Mouse (Mus musculus) large intestine, adult 2 months (tissue): ENCODE measurements at regions not wholly inside any gene's neighbourhood (a gene's known extent, or its start where the extent isn't known, plus 50 kb on each side); places are given as distances from the start of the nearest gene placed in this dataset.

Experiments
- DNase-seq: peaks from one replicate; pipeline ENCODE4 v3.0.0-alpha.2; 2012; ENCODE audit warnings: low read depth, low spot score
- WGBS: fragments of 180-500 bp; shearing (Covaris S2); methylation state at CpG from one replicate; pipeline ENCODE4 v1.1.7; 2018; 5-methylcytosine and 5-hydroxymethylcytosine counted together

DNA sequence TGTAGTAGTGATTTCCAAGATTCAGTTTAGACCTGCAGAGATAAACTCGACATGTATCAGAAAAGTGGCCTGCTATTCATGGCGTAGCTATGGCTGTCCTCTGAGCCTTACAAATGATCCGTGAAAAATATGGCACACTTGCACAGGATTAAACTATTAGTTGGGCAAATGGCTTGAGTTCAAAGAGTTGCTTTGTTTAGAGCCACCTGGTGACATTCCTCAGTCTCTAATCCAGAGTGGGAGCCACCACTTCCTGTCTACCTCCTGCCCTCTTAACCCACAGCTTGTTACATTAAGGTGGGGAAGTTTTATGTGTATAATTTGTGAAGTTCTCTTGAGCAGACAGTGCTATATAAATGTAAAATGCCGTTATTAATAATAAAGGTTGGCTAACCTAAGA lies 357.7 kb downstream of the Mtx2 start:
- 52% methylated on average over 4 of the region's 4 CpGs for WGBS
- DNase-seq, result no peak

DNA sequence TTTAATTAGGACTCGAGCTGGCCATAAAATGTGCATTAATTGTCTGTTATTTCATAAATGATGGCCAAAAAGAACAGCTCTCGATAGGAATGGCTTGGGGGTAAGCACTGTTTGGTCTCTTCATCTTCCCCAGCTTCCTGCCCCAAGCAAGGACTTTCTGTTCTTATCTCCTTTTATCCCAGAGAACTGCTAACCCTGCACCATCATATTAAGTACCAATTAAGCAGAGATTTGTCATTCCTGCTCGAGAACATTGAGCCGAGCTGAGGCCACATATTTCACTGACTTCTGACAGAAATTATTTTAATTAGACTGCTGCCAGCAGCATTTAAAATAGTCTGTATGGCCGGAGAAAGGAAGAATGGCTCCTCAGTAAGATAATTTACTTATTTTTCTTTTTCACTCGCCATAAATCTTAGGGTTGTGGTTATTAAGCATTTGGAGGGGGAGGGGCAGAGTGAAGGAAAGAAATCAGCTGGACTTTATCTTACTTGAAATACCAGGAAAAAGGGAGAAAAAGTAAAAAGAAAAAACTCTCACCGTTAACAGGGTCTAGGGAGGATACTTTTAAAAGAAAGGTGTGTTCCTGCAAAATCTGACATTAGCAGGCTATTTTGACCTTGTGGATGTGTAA lies 377.1 kb downstream of the Mtx2 start:
- DNase-seq, result no peak
- WGBS, result 45% methylated on average over 7 of the region's 7 CpGs

DNA sequence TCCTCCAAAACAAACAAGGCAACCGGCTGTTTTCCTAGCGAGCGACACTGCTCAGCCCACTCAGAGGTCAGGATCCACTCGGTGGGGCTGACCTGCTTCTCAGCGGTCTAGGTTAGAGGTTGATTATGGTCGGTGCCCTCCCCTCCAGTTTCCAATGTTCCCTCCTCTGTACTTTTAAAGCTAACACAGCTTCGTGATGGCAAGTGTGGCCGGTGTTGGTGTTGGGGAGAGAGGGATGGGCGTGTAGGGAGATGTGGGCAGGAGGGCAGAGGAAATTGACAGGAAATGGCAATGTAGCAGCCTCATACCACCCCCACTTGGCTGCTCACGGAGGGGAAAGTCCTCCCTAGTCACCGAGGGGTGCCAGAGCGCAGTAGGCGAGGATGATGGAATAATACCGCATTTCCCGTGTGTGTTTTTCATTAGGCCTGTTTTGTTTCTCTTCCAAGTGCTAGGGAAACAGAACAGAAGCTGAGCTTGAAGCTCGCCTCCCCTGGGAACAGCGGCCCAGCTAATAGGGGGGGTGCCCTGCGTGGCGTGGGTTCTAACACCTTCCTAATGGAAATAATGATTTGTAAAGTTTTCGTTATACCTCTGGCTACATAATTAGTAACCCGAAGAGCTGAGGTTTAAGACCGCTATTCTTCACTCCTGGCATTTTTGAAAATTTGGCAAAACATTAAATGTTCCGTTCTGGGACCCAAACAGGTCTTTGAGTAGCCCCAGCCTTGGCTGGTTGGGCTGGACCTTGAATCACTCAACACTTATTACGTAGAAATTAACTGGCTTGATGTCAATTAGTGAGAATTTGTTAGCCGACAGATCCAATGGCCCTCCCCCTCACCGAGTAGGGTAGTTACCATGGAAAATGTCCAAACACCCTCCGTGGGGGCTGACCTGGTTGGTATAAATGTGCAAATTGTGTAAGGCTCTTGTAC lies 383.5 kb downstream of the Mtx2 start:
- WGBS, result 74% methylated on average over 27 of the region's 27 CpGs
- no peak for DNase-seq

DNA sequence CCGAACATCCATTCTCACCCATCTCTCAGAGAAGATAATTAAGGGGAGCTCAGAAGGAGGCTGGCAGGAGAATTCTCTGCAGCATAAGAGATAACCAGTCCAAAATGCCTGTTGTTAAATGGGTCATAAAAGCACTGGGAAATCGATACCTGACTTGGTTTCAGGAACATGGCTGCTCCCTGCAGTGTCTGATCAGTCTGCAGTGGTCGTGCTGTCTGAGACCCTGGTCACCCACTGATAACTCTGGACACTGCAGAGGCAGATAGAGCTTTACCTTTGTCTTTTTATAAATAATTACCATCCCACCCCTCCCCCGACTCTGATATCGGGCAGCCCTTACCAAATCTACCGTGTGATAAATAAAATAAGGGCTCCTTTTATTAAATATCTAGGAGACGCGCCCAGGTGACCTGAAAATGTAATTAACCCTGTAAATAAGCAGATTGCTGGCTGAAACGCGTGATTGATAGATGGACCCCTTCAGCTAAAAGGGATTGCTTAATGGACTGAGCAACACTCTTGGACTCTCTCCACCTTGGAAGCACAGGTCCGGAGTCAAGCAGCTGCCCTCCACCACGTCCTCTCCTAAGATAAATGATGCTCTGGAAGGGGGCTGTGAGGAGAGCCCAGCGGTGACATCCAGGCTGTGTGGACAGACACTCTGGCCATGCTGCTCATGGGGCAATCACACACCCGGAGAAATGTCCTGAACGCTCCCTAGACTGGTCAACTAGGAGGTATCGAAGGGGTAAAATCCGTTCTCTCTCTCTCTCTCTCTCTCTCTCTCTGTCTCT lies 384.4 kb downstream of the Mtx2 start:
- 80% methylated on average over 17 of the region's 17 CpGs for WGBS
- no peak for DNase-seq

DNA sequence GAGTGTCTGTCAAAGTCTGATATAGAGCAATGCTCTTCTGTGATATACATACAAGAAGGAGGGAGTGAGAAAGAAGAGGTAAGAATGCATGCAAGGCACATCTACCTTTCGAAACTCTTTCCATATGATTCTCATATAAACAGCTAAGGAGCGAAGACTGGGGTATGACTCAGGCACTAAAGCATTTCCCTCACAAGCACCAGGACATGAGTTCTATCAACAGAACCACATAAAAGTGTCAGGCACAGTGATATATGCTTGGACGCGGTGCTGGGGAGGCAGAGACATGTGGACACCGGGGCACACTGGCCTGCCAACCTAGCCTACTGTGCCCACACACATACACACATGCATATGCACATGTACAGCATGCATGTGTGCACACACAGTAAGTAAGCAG lies 391.3 kb downstream of the Mtx2 start:
- 36% methylated on average over 5 of the region's 5 CpGs for WGBS
- no peak for DNase-seq

DNA sequence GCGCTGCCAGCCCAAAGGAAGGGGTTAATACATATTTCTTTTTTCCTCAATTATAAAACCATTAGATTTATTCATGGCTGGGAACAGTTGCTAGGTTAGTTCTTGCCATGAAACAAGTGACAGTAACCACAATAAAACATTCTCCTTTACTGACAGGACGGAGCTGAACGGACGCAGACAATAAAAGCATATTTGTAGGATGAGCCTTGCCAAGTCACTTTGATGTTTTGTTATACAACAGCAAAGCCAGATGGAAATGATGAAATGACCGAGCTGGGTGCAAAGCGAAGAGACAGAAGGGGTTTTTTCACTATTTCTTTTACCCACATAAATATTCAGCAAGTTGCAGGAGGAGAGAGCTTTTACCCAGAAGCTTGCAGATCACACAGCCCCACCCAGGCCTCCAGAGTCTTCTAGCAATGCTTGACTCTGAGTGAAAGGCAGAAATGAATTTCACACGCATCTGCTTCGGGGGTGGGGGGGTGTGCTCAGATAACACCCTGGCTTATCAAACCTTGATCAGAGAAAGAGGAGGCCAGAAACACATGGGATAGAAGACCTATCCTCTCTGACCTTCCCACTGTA lies 395.3 kb downstream of the Mtx2 start:
- DNase-seq, result no peak
- 38% methylated on average over 8 of the region's 8 CpGs for WGBS

DNA sequence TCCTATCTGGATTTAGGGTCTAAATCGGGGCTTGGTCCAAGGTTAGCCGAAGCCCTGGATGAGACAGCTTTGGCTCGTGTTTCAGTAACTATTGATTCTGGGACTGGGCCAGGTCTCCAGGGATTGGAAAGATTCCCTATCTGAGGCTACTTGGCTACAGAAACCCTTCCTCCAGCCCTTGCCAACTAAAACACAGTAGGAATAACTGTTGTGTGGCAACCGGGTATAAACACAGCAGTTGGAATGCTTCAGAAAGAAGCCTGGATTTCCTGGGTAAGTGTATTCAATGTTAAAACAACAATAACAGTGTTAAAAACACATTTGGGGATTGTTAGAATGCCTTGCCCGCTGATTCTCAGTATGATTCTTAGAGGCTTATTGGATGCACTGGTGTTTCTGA lies 398.8 kb downstream of the Mtx2 start:
- DNase-seq, result peak; percentile 4

DNA sequence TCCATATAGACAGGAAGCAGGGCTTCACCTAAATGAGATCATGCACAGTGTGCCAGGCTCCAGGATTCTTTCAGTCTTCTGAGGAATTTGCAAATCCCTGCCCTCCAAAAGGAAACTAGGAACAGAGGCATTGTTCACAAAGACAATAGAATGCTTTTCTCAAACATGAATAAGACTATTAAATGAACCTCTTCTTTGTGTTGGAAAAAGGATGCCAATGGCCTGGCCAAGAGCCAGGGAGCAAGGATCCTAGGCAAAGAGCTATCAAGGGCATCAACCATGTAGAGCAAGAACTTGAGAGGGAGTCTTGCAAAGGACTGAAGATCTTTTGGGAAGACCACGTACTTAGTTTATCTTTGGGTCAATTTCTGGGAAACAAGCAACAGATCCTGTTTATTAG lies 415.4 kb downstream of the Mtx2 start:
- WGBS, result 86% methylated on average over 1 of the region's 1 CpGs
- DNase-seq, result no peak

More for the DNA sequence above, 398.8 kb downstream of the Mtx2 start:
- WGBS, result 14% methylated on average over 5 of the region's 5 CpGs

DNA sequence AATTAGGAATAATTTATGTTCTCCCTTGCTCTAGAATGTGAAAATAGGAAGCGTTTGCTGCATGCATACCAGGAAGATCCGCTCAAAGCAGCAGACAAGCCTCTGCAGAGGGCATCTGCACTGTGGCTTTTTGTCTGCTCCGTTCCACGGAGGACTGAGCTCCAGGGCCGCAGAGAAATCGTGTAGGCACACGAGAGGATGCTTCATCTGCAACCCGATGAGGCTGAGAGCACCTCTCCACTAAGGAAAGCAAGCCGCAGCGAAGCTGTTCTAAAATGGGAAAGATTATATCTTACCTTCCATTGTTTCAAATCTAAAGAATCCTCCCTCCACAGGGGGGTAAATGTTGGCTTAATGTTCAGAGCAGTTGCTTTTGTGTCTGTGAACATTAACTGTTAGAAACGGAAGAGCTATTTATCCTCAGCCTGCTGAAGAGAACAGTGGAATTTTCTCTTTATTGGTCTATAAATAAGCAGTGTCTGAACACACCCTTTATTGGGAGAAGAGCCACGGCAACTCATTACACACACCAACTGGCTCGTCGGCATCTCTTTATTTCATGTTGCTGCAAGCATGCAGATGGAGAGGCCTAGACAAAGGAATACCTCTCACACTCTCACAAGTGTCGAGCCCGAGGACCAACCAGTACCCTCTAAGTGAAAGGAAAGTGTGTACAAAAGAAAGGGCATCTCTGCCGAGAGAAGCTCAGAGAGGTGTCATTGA lies 414.6 kb upstream of the Hnrnpa3 start:
- DNase-seq, result no peak
- 28% methylated on average over 17 of the region's 17 CpGs for WGBS

DNA sequence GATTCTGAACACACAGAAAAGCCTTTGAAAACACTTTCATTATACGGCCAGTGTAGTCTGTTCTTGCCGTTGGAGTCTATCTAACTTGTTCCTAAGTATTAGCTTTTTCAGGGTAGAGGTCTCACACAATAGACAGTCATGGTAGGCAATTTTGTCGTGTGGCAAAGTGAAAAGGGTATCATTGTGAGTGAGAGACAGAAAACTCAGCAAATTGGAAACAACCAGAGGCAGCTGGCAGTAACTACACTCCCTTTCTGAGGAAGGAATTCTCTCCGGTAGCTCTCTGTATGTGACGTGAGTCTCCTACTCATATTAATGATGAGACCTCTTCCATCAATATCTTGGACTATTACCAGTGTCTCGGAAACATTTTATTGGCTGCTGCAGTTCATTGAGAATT lies 413.8 kb upstream of the Hnrnpa3 start:
- 80% methylated on average over 6 of the region's 6 CpGs for WGBS
- no peak for DNase-seq

DNA sequence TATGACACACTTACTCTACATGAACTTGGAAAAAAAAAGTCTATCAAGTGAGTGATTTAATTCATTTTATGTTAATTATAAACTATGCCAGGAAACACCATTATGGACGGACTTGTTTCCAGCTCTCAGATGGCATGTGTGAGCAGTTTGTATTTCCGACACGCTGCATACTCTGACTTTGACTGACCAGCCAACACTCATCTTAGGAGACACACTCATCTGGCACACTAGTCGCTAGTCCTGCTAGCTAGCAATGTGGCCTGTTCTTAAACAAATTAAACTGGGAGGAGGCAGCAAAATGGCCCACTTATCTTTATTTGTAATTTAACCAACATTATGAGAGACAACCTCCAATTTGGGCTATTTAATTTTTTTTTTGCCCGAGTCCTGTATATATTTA lies 413.4 kb upstream of the Hnrnpa3 start:
- DNase-seq, result no peak
- WGBS, result 76% methylated on average over 5 of the region's 5 CpGs

DNA sequence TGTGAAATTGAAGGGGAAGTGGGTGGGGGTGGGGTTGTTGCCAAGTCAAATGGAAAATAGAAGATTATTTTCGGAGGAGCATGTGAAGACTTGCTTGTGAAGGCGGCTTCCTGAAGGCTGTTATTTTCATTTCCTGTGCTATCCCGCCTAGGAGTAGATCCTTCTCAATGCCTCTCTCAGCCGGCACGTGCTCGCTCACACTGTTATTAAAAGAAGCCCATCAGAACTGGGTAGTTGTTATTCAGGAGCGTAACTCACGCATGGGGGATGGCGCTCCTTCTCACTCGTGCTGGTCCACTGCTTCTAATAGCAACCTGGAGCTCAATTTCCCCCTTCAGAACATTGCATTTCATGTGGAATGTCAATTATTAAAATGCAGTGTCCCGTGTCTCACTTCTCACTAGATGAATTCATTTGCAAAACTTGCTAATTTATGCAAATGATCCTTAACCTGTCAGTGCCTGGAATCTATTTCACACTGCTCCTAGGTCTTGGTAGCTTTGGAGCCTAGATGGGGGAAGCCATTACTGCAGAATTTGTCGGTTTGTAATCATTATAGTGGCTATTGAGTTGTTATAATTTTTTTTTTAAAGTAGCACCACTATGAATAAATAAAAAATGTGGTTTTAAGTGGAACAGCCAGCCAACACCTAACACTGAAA lies 412.8 kb upstream of the Hnrnpa3 start:
- WGBS, result 70% methylated on average over 12 of the region's 12 CpGs
- no peak for DNase-seq

DNA sequence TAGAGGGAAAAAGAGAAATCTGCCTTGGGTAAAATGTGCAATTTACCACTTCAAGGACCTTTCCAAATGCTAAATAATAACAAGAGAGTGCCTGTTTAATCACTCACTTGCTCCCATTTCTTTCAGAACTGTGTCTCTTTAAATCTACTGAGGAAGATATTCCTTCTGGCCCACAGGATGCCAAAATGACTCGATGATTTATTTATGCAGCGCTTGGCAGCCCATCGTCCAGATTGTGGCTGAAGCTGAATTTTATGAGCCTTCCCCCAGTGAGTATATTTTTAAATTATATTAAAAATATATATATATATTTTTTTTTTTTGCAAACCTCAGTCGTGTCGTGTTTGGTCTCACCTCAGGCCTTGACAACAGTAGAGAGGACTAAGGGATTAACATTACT lies 410.8 kb upstream of the Hnrnpa3 start:
- no peak for DNase-seq
- WGBS, result 39% methylated on average over 5 of the region's 5 CpGs

DNA sequence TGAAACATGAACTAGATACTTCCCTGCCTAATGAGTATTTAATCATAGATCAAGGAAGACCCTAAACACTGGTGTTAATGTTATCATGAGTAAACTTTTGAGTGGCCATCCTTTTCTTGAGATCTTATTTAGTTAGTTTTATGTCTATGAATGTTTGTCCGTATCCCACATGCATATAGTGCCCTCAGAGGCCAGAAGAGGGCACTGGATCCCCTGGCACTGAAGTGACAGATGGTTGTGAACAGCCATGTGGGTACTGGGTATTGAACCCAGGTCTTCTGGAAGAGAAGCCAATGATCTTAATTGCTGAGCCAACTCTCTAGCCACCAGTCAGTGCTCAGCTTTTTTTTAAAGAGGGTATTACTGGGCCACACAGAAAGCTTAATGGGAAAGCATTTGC lies 408.6 kb upstream of the Hnrnpa3 start:
- WGBS, result 83% methylated on average over 1 of the region's 1 CpGs
- DNase-seq, result no peak

DNA sequence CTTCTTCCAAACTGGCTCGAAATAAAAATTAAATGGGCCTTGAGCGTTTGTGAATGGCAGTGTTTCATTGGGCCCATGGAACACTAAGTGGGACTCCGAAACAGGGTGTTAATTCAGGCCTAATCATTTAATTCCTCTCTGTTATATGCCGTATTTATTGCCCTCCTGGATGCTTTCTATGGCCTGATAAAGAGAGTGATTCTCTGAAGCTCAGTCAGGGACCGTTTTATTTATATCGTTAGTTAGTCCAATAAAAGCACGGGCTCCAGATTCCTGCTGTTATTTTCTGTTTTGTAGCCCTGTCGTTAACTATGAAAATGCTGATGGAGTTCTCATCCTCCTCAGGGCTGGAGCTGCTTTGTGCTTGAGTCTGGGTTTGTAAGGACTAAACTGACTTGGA lies 406.2 kb upstream of the Hnrnpa3 start:
- 68% methylated on average over 8 of the region's 8 CpGs for WGBS
- no peak for DNase-seq

DNA sequence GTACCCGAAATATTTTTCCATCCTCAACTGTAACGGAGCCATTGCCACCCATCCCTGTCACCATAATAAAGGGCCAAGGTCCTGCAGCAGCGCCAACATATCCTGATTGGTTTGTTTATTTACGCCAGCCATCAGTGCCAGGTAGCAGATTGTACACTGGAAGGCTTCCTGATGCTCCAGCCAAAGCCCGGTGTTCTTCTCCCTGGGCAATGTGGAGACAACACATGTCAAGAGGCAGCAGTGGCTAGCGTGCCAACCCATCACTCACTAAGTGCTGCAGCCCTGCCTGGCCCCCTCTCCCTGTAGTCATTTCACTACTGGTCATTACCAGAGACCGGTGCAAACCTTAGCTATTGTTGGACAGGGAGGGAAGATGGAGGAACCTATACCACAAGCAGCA lies 393.8 kb upstream of the Hnrnpa3 start:
- 60% methylated on average over 7 of the region's 7 CpGs for WGBS
- DNase-seq, result no peak

DNA sequence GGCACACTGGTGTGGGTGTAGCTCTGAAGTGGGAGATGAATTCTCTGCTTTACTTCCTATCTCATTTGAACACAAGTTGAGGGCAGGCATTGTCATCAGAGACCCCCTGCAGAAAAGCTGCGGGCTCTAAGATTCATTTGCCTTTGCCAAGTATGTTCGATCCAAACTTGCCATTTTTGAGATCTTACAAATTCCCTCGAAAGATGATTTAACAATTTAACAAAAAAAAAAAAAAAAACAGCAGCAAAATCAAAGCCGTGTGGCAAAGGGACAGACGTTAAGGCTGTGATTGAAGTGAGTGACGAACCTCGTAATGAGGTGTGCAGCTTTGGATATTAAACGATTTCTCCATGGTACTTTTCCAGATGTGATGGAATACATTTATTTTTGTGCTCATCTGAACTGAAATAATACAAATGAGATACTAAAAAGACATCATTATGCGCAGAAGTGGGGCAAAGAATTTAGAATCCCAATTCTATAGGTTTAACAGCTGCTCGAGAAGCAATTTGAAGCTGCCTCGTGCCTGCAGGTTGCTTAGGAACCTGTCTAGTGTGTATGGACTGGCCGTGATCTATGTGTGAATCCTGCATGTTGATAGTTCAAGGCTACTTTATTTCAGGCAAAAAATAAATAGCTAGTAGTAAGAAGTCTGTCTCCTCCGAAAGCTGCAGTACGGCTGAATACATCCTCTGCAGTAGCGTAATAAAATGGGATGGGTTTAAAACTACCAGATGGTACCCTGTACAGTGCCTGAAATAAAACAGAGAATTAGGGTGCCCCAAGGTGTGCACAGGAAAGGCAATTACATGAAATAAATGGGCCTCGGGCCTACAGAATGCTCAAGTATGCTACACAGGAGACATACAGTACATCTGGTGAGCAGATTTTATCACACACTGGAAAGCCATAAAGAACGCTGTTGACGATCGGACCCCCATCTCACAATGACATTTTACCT lies 393.0 kb upstream of the Hnrnpa3 start:
- 80% methylated on average over 19 of the region's 19 CpGs for WGBS
- no peak for DNase-seq

DNA sequence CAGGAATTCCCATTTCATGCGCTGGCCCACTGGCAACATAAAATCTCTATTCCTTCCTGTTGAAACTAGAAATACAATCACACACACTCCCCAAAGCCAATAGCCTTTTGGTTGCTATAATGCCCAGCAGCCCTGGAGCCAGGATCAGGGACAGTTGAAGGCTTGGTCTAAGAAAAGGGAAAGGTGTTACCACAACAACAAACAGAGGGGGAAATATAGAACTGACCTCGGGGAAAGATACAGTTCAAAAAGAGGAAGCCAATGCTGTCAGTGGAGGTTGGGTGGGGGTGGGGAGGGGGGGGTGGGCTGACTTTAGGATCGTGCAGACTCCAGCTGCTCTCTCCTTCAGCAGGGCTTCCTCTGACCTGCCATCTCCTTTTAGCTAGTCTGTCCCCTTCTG lies 391.1 kb upstream of the Hnrnpa3 start:
- WGBS, result 60% methylated on average over 3 of the region's 3 CpGs
- no peak for DNase-seq
